Mouse (Mus musculus): ENCODE data around the gene Igf2bp1.

GRCm38 (mm10) chr11:96030571-96030970 is 24.8 kb upstream of the Igf2bp1 start:
- no peak for TF ChIP-seq CTCF (IDR thresholded peaks at IDR 0.05; ENCODE audit: insufficient read depth, low read depth, low read length)
- no peak for TF ChIP-seq POLR2A (IDR thresholded peaks at IDR 0.05; ENCODE audit: insufficient read depth, low read depth, low read length)
